Mouse (Mus musculus): ENCODE measurements around the gene Pan2. TPM values are rescaled to one million over a fixed set of nuclear protein-coding genes. Genes with fewer than 3 reads are reported as not detected.

The Pan2 gene
- polyA plus RNA-seq, 1 experiment: 42.6 TPM

DNA sequence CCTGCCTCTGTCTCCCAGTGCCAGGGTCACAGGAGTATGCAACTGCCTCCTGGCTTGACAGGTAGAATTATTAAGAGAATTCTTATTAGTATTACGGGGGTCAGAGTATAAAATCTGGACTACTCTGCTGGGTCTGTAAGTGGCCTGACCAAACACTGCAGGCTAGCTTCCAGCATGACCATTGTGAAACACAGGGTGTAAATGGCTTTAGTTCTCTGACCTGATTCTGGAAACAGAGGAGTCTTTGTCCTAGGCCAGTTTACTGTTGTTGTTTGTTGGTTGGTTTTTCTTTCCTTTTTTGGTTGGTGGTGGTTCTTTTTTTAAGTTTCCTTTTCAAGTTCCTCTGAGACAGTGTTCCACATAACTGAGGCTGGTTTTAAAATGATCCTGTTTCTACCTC is 40.3 kb downstream of the Pan2 start:
- Histone ChIP-seq H3K27me3 (ENCODE audit: control insufficient read depth, insufficient read depth, low read length) (no peaks in the 10 kb centered on the region), H3K27ac (ENCODE audit: insufficient read depth, low read length) (no peak overlapping the region; the same call in 1 of the 2 replicates)
- no peak for TF ChIP-seq POLR2A (IDR thresholded peaks at IDR 0.05; ENCODE audit: borderline replicate concordance, insufficient read depth, low read length)
- TF ChIP-seq CTCF (IDR thresholded peaks at IDR 0.05; ENCODE audit: borderline replicate concordance, insufficient read depth, low read depth, low read length): no peak

DNA sequence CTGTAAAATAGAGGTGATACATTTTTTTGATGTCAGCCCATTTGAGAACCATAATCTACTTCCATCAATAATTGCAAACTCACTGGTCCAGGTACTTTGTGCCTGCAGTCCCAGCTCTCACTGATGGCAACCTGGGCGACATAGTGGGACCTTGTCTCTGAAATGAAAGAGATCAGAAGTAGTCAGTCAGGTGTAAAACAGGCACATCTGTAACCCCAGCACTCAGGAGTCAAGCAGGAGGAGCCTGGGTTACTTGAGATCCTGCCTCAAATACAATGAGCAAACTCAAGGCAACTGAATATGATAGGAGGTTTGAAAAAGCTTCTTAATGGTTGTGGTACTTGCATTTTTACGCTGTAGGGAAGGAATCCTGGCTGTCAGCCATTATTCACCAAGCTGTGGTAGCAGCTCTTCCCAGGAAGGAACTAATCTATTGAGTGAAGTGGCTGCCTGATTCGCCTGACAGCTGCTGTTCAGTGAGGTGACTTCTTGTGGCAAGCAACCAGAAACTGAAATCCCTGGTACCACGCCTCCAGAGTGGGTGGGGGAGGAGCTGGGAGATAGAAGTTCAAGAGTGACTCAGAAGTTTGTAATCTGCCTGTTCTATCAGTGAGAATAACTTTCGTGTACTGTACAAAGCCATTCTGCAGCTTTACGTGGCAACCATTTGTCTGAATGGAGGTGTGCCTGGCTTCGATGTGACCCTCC is 41.6 kb downstream of the Pan2 start:
- H3K27me3 ChIP-seq (ENCODE audit: control insufficient read depth, insufficient read depth, low read length): no peaks in the 10 kb centered on the region
- peak in 1 of 2 experiments; percentile 40 for DNase-seq
- peak overlapping the region; percentile 0; the same call in 1 of the 2 replicates for H3K27ac ChIP-seq (ENCODE audit: insufficient read depth, low read length)
- no peak overlapping the region for H3K4me3 ChIP-seq (replicated peaks; ENCODE audit: insufficient read depth, low read depth, low read length)
- no peak for TF ChIP-seq POLR2A (IDR thresholded peaks at IDR 0.05; ENCODE audit: borderline replicate concordance, insufficient read depth, low read length)
- TF ChIP-seq CTCF (IDR thresholded peaks at IDR 0.05; ENCODE audit: borderline replicate concordance, insufficient read depth, low read depth, low read length): no peak
- H3K4me1 ChIP-seq (ENCODE audit: control insufficient read depth, insufficient read depth, low read length): no peaks in the 10 kb centered on the region; the same call in 1 of the 2 replicates
- WGBS: 15% methylated on average over 7 of the region's 7 CpGs

More for the DNA sequence above, 40.3 kb downstream of the Pan2 start:
- 70% methylated on average over 1 of the region's 1 CpGs for WGBS
- H3K4me1 ChIP-seq (ENCODE audit: control insufficient read depth, insufficient read depth, low read length): peaks cover 3% of the 10 kb centered on the region; the same call in 1 of the 2 replicates
- no peak for DNase-seq
- H3K4me3 ChIP-seq (replicated peaks; ENCODE audit: insufficient read depth, low read depth, low read length): no peak overlapping the region

DNA sequence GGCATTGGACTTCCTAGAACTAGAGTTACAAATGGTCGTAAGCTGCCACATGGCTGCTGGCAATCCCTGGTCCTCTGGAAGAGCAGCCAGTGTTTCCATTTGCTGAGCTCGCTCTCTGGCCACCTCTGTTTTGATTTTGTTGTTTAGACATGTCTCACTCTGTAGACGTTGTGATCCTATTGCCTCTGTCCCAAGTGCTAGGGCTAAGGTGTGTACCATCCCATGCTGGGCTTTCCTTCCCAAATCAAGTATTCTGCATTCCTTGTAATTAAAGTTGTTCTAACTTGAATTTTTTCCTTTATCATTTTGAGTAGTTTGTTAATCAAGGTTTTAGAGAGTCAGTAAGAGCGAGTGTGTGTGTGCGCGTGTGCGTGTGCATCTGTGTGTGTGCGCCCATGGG is 44.4 kb downstream of the Pan2 start:
- no peak overlapping the region for H3K4me3 ChIP-seq (replicated peaks; ENCODE audit: insufficient read depth, low read depth, low read length)
- no peaks in the 10 kb centered on the region; the same call in 1 of the 2 replicates for H3K4me1 ChIP-seq (ENCODE audit: control insufficient read depth, insufficient read depth, low read length)
- TF ChIP-seq POLR2A (IDR thresholded peaks at IDR 0.05; ENCODE audit: borderline replicate concordance, insufficient read depth, low read length) (no peak), CTCF (IDR thresholded peaks at IDR 0.05; ENCODE audit: borderline replicate concordance, insufficient read depth, low read depth, low read length) (no peak)
- WGBS: 79% methylated on average over 8 of the region's 8 CpGs
- H3K27ac ChIP-seq (ENCODE audit: insufficient read depth, low read length): no peak overlapping the region
- no peaks in the 10 kb centered on the region for H3K27me3 ChIP-seq (ENCODE audit: control insufficient read depth, insufficient read depth, low read length)
- no peak for DNase-seq

DNA sequence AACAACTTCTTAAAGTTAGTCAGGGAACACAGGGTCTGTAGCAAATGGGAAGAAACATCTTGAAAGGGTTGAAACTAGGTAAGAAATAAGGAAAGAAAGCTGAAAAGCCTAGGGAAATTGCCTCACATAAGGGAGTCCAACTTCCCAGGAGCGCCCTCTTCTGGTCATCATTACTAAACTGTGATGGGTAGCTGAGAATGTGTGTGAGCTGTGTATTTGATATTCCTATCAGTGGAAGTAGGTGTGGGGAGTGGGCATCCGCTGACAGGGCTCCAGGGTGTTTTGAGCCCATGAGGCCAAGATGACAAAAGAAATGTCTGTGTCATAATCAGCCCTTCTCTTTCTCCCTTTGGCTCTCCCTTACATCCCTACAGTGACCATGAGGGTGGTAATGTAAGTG is 55.7 kb downstream of the Pan2 start:
- no peak for TF ChIP-seq POLR2A (IDR thresholded peaks at IDR 0.05; ENCODE audit: borderline replicate concordance, insufficient read depth, low read length)
- peak; percentile 50; the same call in 1 of the 2 replicates for TF ChIP-seq CTCF (IDR thresholded peaks at IDR 0.05; ENCODE audit: borderline replicate concordance, insufficient read depth, low read depth, low read length)
- Histone ChIP-seq H3K4me1 (ENCODE audit: control insufficient read depth, insufficient read depth, low read length) (no peaks in the 10 kb centered on the region), H3K27me3 (ENCODE audit: control insufficient read depth, insufficient read depth, low read length) (no peaks in the 10 kb centered on the region), H3K4me3 (replicated peaks; ENCODE audit: insufficient read depth, low read depth, low read length) (no peak overlapping the region), H3K27ac (ENCODE audit: insufficient read depth, low read length) (no peak overlapping the region)
- DNase-seq: peak; percentile 40 to 53
- WGBS: 45% methylated on average over 2 of the region's 2 CpGs

DNA sequence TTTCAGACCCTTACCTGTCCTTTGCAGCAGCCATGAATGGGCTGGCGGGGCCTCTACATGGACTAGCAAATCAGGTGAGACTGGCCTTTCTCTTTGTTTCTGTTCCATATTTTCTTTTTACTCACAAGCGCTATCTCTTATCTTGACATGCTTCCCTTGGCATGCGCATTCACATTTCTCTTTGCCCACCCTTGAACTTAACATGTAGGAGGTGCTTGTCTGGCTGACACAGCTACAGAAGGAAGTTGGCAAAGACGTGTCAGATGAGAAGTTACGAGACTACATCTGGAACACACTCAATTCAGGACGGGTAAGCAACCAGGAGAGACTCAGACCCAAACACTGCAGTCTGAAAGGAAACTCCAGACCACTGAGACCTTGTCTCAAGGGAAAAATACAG is 56.1 kb downstream of the Pan2 start:
- WGBS: 92% methylated on average over 6 of the region's 6 CpGs
- DNase-seq: no peak
- no peaks in the 10 kb centered on the region for H3K27me3 ChIP-seq (ENCODE audit: control insufficient read depth, insufficient read depth, low read length)
- H3K4me3 ChIP-seq (replicated peaks; ENCODE audit: insufficient read depth, low read depth, low read length): no peak overlapping the region
- H3K27ac ChIP-seq (ENCODE audit: insufficient read depth, low read length): no peak overlapping the region
- no peaks in the 10 kb centered on the region for H3K4me1 ChIP-seq (ENCODE audit: control insufficient read depth, insufficient read depth, low read length)
- no peak for TF ChIP-seq POLR2A (IDR thresholded peaks at IDR 0.05; ENCODE audit: borderline replicate concordance, insufficient read depth, low read length)
- TF ChIP-seq CTCF (IDR thresholded peaks at IDR 0.05; ENCODE audit: borderline replicate concordance, insufficient read depth, low read depth, low read length): no peak

DNA sequence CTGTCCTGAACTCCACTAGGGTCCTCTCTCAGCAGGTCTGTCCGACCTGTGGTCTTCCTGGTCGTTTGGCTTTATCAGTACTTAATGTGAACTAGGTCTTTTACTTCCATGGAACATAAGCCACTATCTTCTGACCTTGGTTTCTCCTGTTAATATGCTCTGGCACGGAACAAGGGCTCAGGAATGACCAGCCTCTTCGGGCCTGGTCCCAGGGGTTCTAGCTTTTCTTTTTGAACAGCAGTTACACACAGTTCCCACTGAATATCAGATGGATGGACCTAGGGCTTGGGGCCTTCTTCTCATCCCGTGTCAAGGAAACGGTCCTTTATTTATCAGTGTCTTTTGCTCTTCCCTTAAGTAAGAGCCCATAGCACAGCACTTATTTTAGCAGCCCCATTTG is 58.7 kb downstream of the Pan2 start:
- WGBS: 85% methylated on average over 6 of the region's 6 CpGs
- DNase-seq: no peak
- TF ChIP-seq POLR2A (IDR thresholded peaks at IDR 0.05; ENCODE audit: borderline replicate concordance, insufficient read depth, low read length) (no peak), CTCF (IDR thresholded peaks at IDR 0.05; ENCODE audit: borderline replicate concordance, insufficient read depth, low read depth, low read length) (no peak)
- Histone ChIP-seq H3K27ac (ENCODE audit: insufficient read depth, low read length) (no peak overlapping the region), H3K27me3 (ENCODE audit: control insufficient read depth, insufficient read depth, low read length) (no peaks in the 10 kb centered on the region), H3K4me3 (replicated peaks; ENCODE audit: insufficient read depth, low read depth, low read length) (no peak overlapping the region), H3K4me1 (ENCODE audit: control insufficient read depth, insufficient read depth, low read length) (no peaks in the 10 kb centered on the region; the same call in 1 of the 2 replicates)

DNA sequence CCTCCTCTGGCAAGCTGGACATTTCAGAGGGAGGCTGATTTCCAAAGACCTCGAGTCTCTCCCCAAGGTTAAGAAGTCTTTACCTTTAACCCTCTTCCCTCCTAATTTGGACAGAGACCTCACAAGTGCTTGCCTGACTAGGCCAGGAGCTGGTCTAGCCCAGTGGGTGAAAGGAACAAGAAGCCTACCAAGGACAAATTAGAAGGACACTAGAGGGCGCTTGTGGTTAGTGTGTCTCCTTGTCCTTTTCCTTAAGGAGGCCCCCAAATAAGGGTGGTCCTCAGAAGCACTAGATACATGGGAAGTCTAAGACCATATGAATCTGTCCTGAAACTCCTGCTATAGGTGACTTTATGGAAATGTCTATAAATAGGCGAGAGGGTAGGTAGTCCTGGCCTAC is 59.4 kb downstream of the Pan2 start:
- TF ChIP-seq POLR2A (IDR thresholded peaks at IDR 0.05; ENCODE audit: borderline replicate concordance, insufficient read depth, low read length) (no peak), CTCF (IDR thresholded peaks at IDR 0.05; ENCODE audit: borderline replicate concordance, insufficient read depth, low read depth, low read length) (peak; percentile 41; the same call in 1 of the 2 replicates)
- no peak overlapping the region for H3K27ac ChIP-seq (ENCODE audit: insufficient read depth, low read length)
- no peaks in the 10 kb centered on the region; the same call in 1 of the 2 replicates for H3K4me1 ChIP-seq (ENCODE audit: control insufficient read depth, insufficient read depth, low read length)
- no peak overlapping the region for H3K4me3 ChIP-seq (replicated peaks; ENCODE audit: insufficient read depth, low read depth, low read length)
- WGBS: 41% methylated on average over 3 of the region's 3 CpGs
- no peaks in the 10 kb centered on the region for H3K27me3 ChIP-seq (ENCODE audit: control insufficient read depth, insufficient read depth, low read length)
- peak in 1 of 2 experiments; percentile 37 for DNase-seq

DNA sequence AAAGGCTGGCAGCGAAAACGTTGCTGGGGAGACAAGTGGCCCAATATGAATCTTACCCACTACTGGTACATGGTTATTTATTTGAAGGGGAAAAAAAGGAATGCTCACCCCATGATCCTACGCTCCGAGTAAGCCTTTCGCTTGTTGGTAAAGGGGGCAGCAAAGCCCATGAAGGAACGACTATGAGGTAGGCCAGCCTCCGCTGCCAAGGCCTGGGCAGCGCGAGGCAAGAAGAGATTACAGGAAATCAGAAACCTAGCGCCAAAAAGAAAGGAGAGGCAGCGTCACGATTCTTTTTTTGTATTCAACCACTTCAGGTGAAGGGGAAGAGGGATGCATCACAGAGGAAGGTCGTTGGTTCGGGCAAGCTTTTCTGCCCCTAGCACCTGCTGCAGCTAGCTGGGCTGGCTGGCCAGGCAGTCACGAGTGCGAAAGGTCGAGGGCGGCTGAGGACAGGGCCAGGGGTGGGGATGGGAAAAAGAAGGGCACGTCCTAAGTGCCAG is 64.8 kb downstream of the Pan2 start:
- 5% methylated on average over 19 of the region's 19 CpGs for WGBS
- H3K4me1 ChIP-seq (ENCODE audit: control insufficient read depth, insufficient read depth, low read length): no peaks in the 10 kb centered on the region; the same call in 1 of the 2 replicates
- H3K27ac ChIP-seq (ENCODE audit: insufficient read depth, low read length): peak overlapping the region; percentile 78
- TF ChIP-seq CTCF (IDR thresholded peaks at IDR 0.05; ENCODE audit: borderline replicate concordance, insufficient read depth, low read depth, low read length): no peak
- TF ChIP-seq POLR2A (IDR thresholded peaks at IDR 0.05; ENCODE audit: borderline replicate concordance, insufficient read depth, low read length): no peak
- no peaks in the 10 kb centered on the region for H3K27me3 ChIP-seq (ENCODE audit: control insufficient read depth, insufficient read depth, low read length)
- H3K4me3 ChIP-seq (replicated peaks; ENCODE audit: insufficient read depth, low read depth, low read length): peak overlapping the region; percentile 78
- DNase-seq: no peak
